Mouse (Mus musculus) neural tube, embryonic 13.5 days (tissue): Measurements from ENCODE around the gene E2f4. TPM values are rescaled to one million over a fixed set of nuclear protein-coding genes. Genes with fewer than 3 reads are reported as not detected.

Experiments
- ATAC-seq: fragments of 200-750 bp; cut with Nextera tagmentation; 2 replicates; pipeline ENCODE4 v1.8.0; 2017; ENCODE audit warnings: low read depth, mild to moderate bottlenecking, moderate TSS enrichment, moderate library complexity
- H3K27ac ChIP-seq: fragments of 300-500 bp; sonication (generic); replicated peaks from 2 replicates; pipeline ENCODE4 v1.5.1; 2015; ENCODE audit warnings: moderate library complexity, mild to moderate bottlenecking, inconsistent platforms
- H3K27me3 ChIP-seq: fragments of 300-500 bp; sonication (generic); 2 replicates; pipeline ENCODE4 v1.6.1; 2015; ENCODE audit warnings: mild to moderate bottlenecking, inconsistent platforms
- H3K36me3 ChIP-seq: fragments of 300-500 bp; sonication (generic); 2 replicates; pipeline ENCODE4 v1.6.1; 2015; ENCODE audit warnings: mild to moderate bottlenecking, inconsistent platforms
- H3K4me1 ChIP-seq: fragments of 300-500 bp; sonication (generic); replicated peaks from 2 replicates; pipeline ENCODE4 v1.6.1; 2015; ENCODE audit warnings: inconsistent platforms
- H3K4me2 ChIP-seq: fragments of 300-500 bp; sonication (generic); 2 replicates; pipeline ENCODE4 v1.6.1; 2015; ENCODE audit warnings: inconsistent platforms, mild to moderate bottlenecking, moderate library complexity
- H3K4me3 ChIP-seq: fragments of 300-500 bp; sonication (generic); 2 replicates; pipeline ENCODE4 v1.5.1; 2015; ENCODE audit warnings: mild to moderate bottlenecking, inconsistent platforms
- H3K9ac ChIP-seq: fragments of 300-500 bp; sonication (generic); 2 replicates; pipeline ENCODE4 v1.6.1; 2015; ENCODE audit warnings: moderate library complexity, mild to moderate bottlenecking, inconsistent platforms
- H3K9me3 ChIP-seq: fragments of 300-500 bp; sonication (generic); 2 replicates; pipeline ENCODE4 v1.6.1; 2016; ENCODE audit warnings: inconsistent platforms
- WGBS: fragments of 180-500 bp; shearing (Covaris S2); methylation state at CpG from one replicate; pipeline ENCODE4 v1.1.7; 2015; 5-methylcytosine and 5-hydroxymethylcytosine counted together
- polyA plus RNA-seq: library from polyadenylated mRNA; unstranded; fragments of >200 nt; fragmentation: Nextera tagmentation; extraction: Ambion mirVana; gene quantifications from 2 replicates; pipeline ENCODE4 v1.2.1, GENCODE M21; 2015

Gene E2f4
- polyA plus RNA-seq, 1 experiment from 2014 or later = 49.3 TPM

GRCm38 (mm10) chr8:105310118-105310517 is 12.7 kb downstream of the E2f4 start:
- H3K36me3 ChIP-seq = peaks cover 86% of the 10 kb centered on the region
- 92% methylated on average over 8 of the region's 8 CpGs for WGBS
- no peaks in the 10 kb centered on the region for H3K27me3 ChIP-seq

GRCm38 (mm10) chr8:105311718-105312117 is 14.3 kb downstream of the E2f4 start:
- Histone ChIP-seq H3K4me3 (no peak overlapping the region), H3K9ac (no peak overlapping the region), H3K27ac (no peak overlapping the region), H3K4me1 (no peaks in the 10 kb centered on the region), H3K27me3 (no peaks in the 10 kb centered on the region), H3K9me3 (no peaks in the 10 kb centered on the region), H3K4me2 (no peak overlapping the region), H3K36me3 (peaks cover 96% of the 10 kb centered on the region)
- no peak for ATAC-seq
- 96% methylated on average over 1 of the region's 1 CpGs for WGBS

More at GRCm38 (mm10) chr8:105310118-105310517, 12.7 kb downstream of the E2f4 start:
- no peak overlapping the region for H3K9ac ChIP-seq
- ATAC-seq = no peak
- H3K9me3 ChIP-seq = no peaks in the 10 kb centered on the region
- peaks cover 14% of the 10 kb centered on the region for H3K4me1 ChIP-seq
- H3K4me3 ChIP-seq = no peak overlapping the region
- no peak overlapping the region for H3K27ac ChIP-seq
- H3K4me2 ChIP-seq = no peak overlapping the region

GRCm38 (mm10) chr8:105312891-105313481 is 15.5 kb downstream of the E2f4 start:
- no peaks in the 10 kb centered on the region for H3K4me1 ChIP-seq
- no peaks in the 10 kb centered on the region for H3K9me3 ChIP-seq
- no peak for ATAC-seq
- H3K9ac ChIP-seq = no peak overlapping the region
- no peak overlapping the region for H3K4me2 ChIP-seq
- H3K27me3 ChIP-seq = no peaks in the 10 kb centered on the region
- H3K36me3 ChIP-seq = peaks cover 93% of the 10 kb centered on the region
- 88% methylated on average over 8 of the region's 8 CpGs for WGBS
- no peak overlapping the region for H3K4me3 ChIP-seq
- no peak overlapping the region for H3K27ac ChIP-seq

GRCm38 (mm10) chr8:105313622-105314402 is 16.3 kb downstream of the E2f4 start:
- WGBS = 81% methylated on average over 9 of the region's 9 CpGs
- Histone ChIP-seq H3K4me3 (no peak overlapping the region), H3K27me3 (no peaks in the 10 kb centered on the region), H3K27ac (no peak overlapping the region), H3K4me1 (no peaks in the 10 kb centered on the region), H3K4me2 (no peak overlapping the region), H3K36me3 (peaks cover 93% of the 10 kb centered on the region), H3K9me3 (no peaks in the 10 kb centered on the region), H3K9ac (no peak overlapping the region)
- 0 out of 2 replicates have a peak, but pooled peaks have one; percentile 34 for ATAC-seq

GRCm38 (mm10) chr8:105315073-105315769 is 17.8 kb downstream of the E2f4 start:
- Histone ChIP-seq H3K27ac (no peak overlapping the region), H3K4me2 (no peak overlapping the region), H3K9me3 (no peaks in the 10 kb centered on the region), H3K4me3 (no peak overlapping the region), H3K4me1 (no peaks in the 10 kb centered on the region), H3K27me3 (no peaks in the 10 kb centered on the region), H3K36me3 (peaks cover 95% of the 10 kb centered on the region), H3K9ac (no peak overlapping the region)
- 92% methylated on average over 18 of the region's 18 CpGs for WGBS
- ATAC-seq = no peak

GRCm38 (mm10) chr8:105317941-105318340 is 20.5 kb downstream of the E2f4 start:
- Histone ChIP-seq H3K4me3 (no peak overlapping the region), H3K9me3 (no peaks in the 10 kb centered on the region), H3K4me1 (no peaks in the 10 kb centered on the region), H3K36me3 (peaks cover 80% of the 10 kb centered on the region), H3K27me3 (no peaks in the 10 kb centered on the region), H3K4me2 (no peak overlapping the region), H3K9ac (peak overlapping the region; percentile 22; the same call in 1 of the 2 replicates), H3K27ac (no peak overlapping the region)
- no peak for ATAC-seq
- WGBS = 81% methylated on average over 4 of the region's 4 CpGs

GRCm38 (mm10) chr8:105318662-105319190 is 21.3 kb downstream of the E2f4 start:
- Histone ChIP-seq H3K9me3 (no peaks in the 10 kb centered on the region), H3K4me3 (no peak overlapping the region), H3K27ac (no peak overlapping the region), H3K4me1 (no peaks in the 10 kb centered on the region), H3K36me3 (peaks cover 77% of the 10 kb centered on the region), H3K9ac (no peak overlapping the region), H3K27me3 (no peaks in the 10 kb centered on the region), H3K4me2 (no peak overlapping the region)
- ATAC-seq = no peak
- 82% methylated on average over 11 of the region's 11 CpGs for WGBS

GRCm38 (mm10) chr8:105323183-105323582 is 25.7 kb downstream of the E2f4 start:
- Histone ChIP-seq H3K4me1 (peaks cover 27% of the 10 kb centered on the region), H3K27ac (no peak overlapping the region), H3K27me3 (no peaks in the 10 kb centered on the region), H3K9ac (no peak overlapping the region), H3K4me2 (no peak overlapping the region), H3K9me3 (no peaks in the 10 kb centered on the region), H3K4me3 (no peak overlapping the region), H3K36me3 (peaks cover 40% of the 10 kb centered on the region)
- ATAC-seq = no peak
- 93% methylated on average over 4 of the region's 4 CpGs for WGBS

GRCm38 (mm10) chr8:105325641-105326093 is 28.2 kb downstream of the E2f4 start:
- peak; percentile 68 for ATAC-seq
- H3K4me2 ChIP-seq = peak overlapping the region; percentile 85
- peak overlapping the region; percentile 87 for H3K27ac ChIP-seq
- peak overlapping the region; percentile 91 for H3K9ac ChIP-seq
- H3K4me3 ChIP-seq = peak overlapping the region; percentile 79
- under 1% methylated on average over 12 of the region's 12 CpGs for WGBS
- no peaks in the 10 kb centered on the region for H3K9me3 ChIP-seq
- H3K27me3 ChIP-seq = no peaks in the 10 kb centered on the region
- peaks cover 43% of the 10 kb centered on the region for H3K36me3 ChIP-seq
- peaks cover 27% of the 10 kb centered on the region for H3K4me1 ChIP-seq

- Histone ChIP-seq H3K4me3 (peak within 1 kb of the TSS; percentile 79), H3K9me3 (no peaks in the 10 kb centered on the region), H3K4me2 (peak within 1 kb of the TSS; percentile 94), H3K36me3 (peaks cover 48% of the 10 kb centered on the region), H3K27ac (peak within 1 kb of the TSS; percentile 87), H3K4me1 (peaks cover 27% of the 10 kb centered on the region), H3K9ac (peak within 1 kb of the TSS; percentile 91), H3K27me3 (no peaks in the 10 kb centered on the region)
- under 1% methylated on average over 36 of the region's 36 CpGs for WGBS
- peak; percentile 90 for ATAC-seq
Observed at GRCm38 (mm10) chr8:105326141-105326672, 28.7 kb downstream of the E2f4 start, which contains the start of the genes Lrrc29 and Tmem208. Gene Lrrc29 (minus strand): TSS chr8:105326278. Gene Tmem208 (plus strand): TSS chr8:105326354.

GRCm38 (mm10) chr8:105326968-105327367 is 29.5 kb downstream of the E2f4 start:
- Histone ChIP-seq H3K9ac (peak overlapping the region; percentile 91), H3K27ac (peak overlapping the region; percentile 87; the same call in 1 of the 2 replicates), H3K36me3 (peaks cover 54% of the 10 kb centered on the region), H3K4me3 (peak overlapping the region; percentile 79), H3K9me3 (no peaks in the 10 kb centered on the region), H3K4me1 (peaks cover 27% of the 10 kb centered on the region), H3K27me3 (no peaks in the 10 kb centered on the region), H3K4me2 (peak overlapping the region; percentile 94)
- no peak for ATAC-seq
- WGBS = 45% methylated on average over 6 of the region's 6 CpGs
